Mouse (Mus musculus) embryonic fibroblast, embryonic 13.5 days (primary cell): ENCODE results near the gene Dnal4.

Experiments used
- CTCF ChIP-seq: IDR thresholded peaks from 2 replicates; pipeline ENCODE4 v1.5.1; 2011; ENCODE audit warnings: mild to moderate bottlenecking, control low read depth, low read length, moderate library complexity, borderline replicate concordance; ENCODE audit not compliant: insufficient read depth
- POLR2A ChIP-seq: IDR thresholded peaks from 2 replicates; pipeline ENCODE4 v1.6.1; 2011; ENCODE audit warnings: low read depth, mild to moderate bottlenecking, control low read depth, low read length, moderate library complexity

DNA sequence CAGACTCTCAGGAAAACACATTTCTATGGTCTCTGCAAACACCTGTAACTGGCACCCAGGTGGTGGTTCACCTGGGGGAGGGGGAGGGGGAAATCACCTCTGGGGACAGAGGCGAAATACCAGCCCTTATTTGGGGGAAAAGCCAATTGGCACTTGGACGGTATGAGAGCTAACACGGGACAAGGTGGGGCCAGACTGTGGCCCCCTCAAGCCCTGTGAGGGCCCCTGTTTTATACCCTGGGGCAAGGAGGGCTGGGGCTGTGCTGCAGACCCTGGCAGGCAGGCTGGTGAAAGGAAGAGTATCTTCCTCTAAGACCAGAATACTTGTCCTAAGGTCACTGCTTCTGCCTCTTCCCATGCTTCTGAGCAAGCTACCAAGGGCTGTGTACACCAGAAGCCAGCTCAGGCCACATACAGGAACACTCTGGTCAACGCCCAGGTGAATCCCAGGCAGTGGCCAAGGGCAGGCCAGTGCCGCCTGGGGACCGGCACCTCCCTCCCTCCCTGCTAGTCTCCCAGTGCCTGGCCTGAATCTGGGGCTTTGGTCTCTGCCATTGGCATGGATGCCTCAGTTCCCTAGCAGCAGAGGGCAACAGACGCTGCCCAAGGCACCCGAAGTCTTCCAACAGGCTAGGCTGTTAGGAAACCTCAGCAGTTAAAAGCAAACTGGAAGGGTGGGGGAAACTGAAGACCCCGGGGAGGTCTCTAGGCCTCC, 48.7 kb upstream of the Dnal4 start:
- TF ChIP-seq CTCF (no peak), POLR2A (no peak)
